In the genomic region with DNA sequence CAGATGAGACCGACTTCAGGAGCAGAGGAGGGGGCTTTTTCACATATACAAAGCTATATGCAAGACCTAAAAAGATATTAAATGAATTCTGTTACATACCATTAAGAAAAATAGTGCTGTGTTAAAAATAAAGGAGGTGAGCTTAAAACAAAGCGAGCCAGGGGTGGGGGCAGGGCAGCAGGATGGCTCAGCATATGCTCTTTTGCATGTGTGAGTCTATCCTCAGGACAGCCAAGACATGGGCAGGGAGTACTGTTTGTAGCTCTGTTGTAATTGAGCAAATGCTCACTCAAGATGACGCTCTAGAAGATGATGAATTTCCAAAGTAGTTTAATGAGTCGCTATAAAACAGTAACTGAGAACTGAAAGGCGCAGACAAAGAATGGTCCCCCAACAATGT, we compare ENCODE assay signal across 20 mouse cellular contexts.
DNase-seq lines count a peak whose midpoint lies in the region; ATAC-seq lines count a peak whose summit lies in the region.
"Had no signal": no experiment of that assay in that cellular context is flagged by ENCODE, and none has a peak within 500 bp of the region (broad histone marks: within the 10 kb centered on the region; RNA-seq: fewer than 3 reads in every experiment).

No protein-coding gene starts in this region.

- H3K27ac ChIP-seq in midbrain, embryonic 10.5 days (replicated peaks), result peak overlapping the region; percentile 14
- H3K27ac ChIP-seq in midbrain, embryonic 14.5 days (replicated peaks; ENCODE audit: low read depth, low read length), result no peak overlapping the region
- H3K27ac ChIP-seq in intestine, embryonic 16.5 days (ENCODE audit: low read length), result no peak overlapping the region
- H3K27ac ChIP-seq: embryonic facial prominence, embryonic 13.5 days; gastrocnemius, adult 2 months; hindbrain, embryonic 10.5 days; hindbrain, embryonic 14.5 days; intestine, embryonic 15.5 days had no signal

- WGBS in midbrain, embryonic 10.5 days, result 90% methylated on average over 5 of the region's 5 CpGs
- 90% methylated on average over 5 of the region's 5 CpGs for WGBS in midbrain, embryonic 14.5 days
- WGBS in intestine, embryonic 16.5 days, result 81% methylated on average over 5 of the region's 5 CpGs

- H3K9me3 ChIP-seq in midbrain, embryonic 10.5 days (replicated peaks), result 0 out of 2 replicates have a peak, but pooled peaks cover 6% of the 10 kb centered on the region
- H3K9me3 ChIP-seq in midbrain, embryonic 14.5 days (ENCODE audit: control insufficient read depth, low read length), result no peaks in the 10 kb centered on the region
- no peaks in the 10 kb centered on the region for H3K9me3 ChIP-seq in intestine, embryonic 16.5 days (ENCODE audit: control insufficient read depth, low read length)
- H3K9me3 ChIP-seq: embryonic facial prominence, embryonic 13.5 days; heart, embryonic 12.5 days; intestine, embryonic 15.5 days had no signal

- H3K9ac ChIP-seq in midbrain, embryonic 14.5 days (replicated peaks; ENCODE audit: low read length), result no peak overlapping the region
- no peak overlapping the region for H3K9ac ChIP-seq in intestine, embryonic 16.5 days (ENCODE audit: low read depth, low read length)
- H3K9ac ChIP-seq: embryonic facial prominence, embryonic 13.5 days; heart, embryonic 12.5 days; hindbrain, embryonic 14.5 days; intestine, embryonic 15.5 days had no signal

- H3K4me1 ChIP-seq in midbrain, embryonic 10.5 days, result peaks cover 21% of the 10 kb centered on the region
- H3K4me1 ChIP-seq in midbrain, embryonic 14.5 days (ENCODE audit: control insufficient read depth, insufficient read depth, low read length), result peaks cover 5% of the 10 kb centered on the region; the same call in 1 of the 2 replicates
- H3K4me1 ChIP-seq in intestine, embryonic 16.5 days (ENCODE audit: control insufficient read depth, insufficient read depth, low read length), result no peaks in the 10 kb centered on the region
- H3K4me1 ChIP-seq: embryonic facial prominence, embryonic 13.5 days; heart, embryonic 12.5 days; intestine, embryonic 15.5 days had no signal

- no peaks in the 10 kb centered on the region for H3K27me3 ChIP-seq in midbrain, embryonic 10.5 days (ENCODE audit: low read depth, poor library complexity, severe bottlenecking)
- H3K27me3 ChIP-seq in midbrain, embryonic 14.5 days (ENCODE audit: control insufficient read depth, insufficient read depth, low read length), result no peaks in the 10 kb centered on the region
- H3K27me3 ChIP-seq in intestine, embryonic 16.5 days (replicated peaks; ENCODE audit: control insufficient read depth, insufficient read depth, low read length), result no peaks in the 10 kb centered on the region
- H3K27me3 ChIP-seq: embryonic facial prominence, embryonic 13.5 days; heart, embryonic 12.5 days; intestine, embryonic 15.5 days; Patski had no signal

- H3K4me2 ChIP-seq in midbrain, embryonic 14.5 days (ENCODE audit: low read length), result no peak overlapping the region
- H3K4me2 ChIP-seq in intestine, embryonic 16.5 days (ENCODE audit: low read depth, low read length), result no peak overlapping the region
- H3K4me2 ChIP-seq: embryonic facial prominence, embryonic 13.5 days; heart, embryonic 12.5 days; hindbrain, embryonic 14.5 days; intestine, embryonic 15.5 days had no signal

- no peak overlapping the region for H3K4me3 ChIP-seq in midbrain, embryonic 10.5 days
- no peak overlapping the region for H3K4me3 ChIP-seq in midbrain, embryonic 14.5 days (replicated peaks; ENCODE audit: low read depth, low read length)
- H3K4me3 ChIP-seq in intestine, embryonic 16.5 days (ENCODE audit: low read length), result no peak overlapping the region
- H3K4me3 ChIP-seq: embryonic facial prominence, embryonic 13.5 days; gastrocnemius, adult 2 months; heart, embryonic 12.5 days; hindbrain, embryonic 10.5 days; intestine, embryonic 15.5 days had no signal

- no peak for ATAC-seq in midbrain, embryonic 14.5 days (ENCODE audit: low FRiP score, low TSS enrichment)
- ATAC-seq in intestine, embryonic 16.5 days, result no peak
- ATAC-seq: activated CD4-positive, CD25-positive, alpha-beta regulatory T cell, adult 4 months; CD4-positive, CD25-positive, alpha-beta regulatory T cell, adult 4 months; intestine, embryonic 15.5 days; Patski had no signal

- H3K36me3 ChIP-seq in midbrain, embryonic 10.5 days, result 0 out of 2 replicates have a peak, but pooled peaks cover 4% of the 10 kb centered on the region
- H3K36me3 ChIP-seq in midbrain, embryonic 14.5 days (ENCODE audit: control insufficient read depth, insufficient read depth, low read length), result no peaks in the 10 kb centered on the region
- no peaks in the 10 kb centered on the region for H3K36me3 ChIP-seq in intestine, embryonic 16.5 days (ENCODE audit: control insufficient read depth, insufficient read depth, low read length)
- H3K36me3 ChIP-seq: embryonic facial prominence, embryonic 13.5 days; heart, embryonic 12.5 days; hindbrain, embryonic 10.5 days; intestine, embryonic 15.5 days had no signal

- DNase-seq in cerebellum, postnatal 36 days, result peak; percentile 22 to 41
- DNase-seq in cerebellum, adult 9-11 months, result no peak
- DNase-seq in layer of hippocampus, adult 11-12 months (ENCODE audit: low spot score), result peak; percentile 14
- no peak for DNase-seq in layer of hippocampus, postnatal 10 days (ENCODE audit: low spot score in 2 of 2)
- no peak for DNase-seq in midbrain, embryonic 10.5 days (ENCODE audit: low spot score)
- no peak for DNase-seq in midbrain, embryonic 14.5 days
- DNase-seq: adrenal gland, postnatal 14 days; cerebellum, adult 8-10 months; gastrocnemius, adult 2 months; gastrocnemius, postnatal 25 days; kidney, adult 2 months had no signal

Comparison
In these comparisons a context has a peak if more than half of its experiments do, and no peak if none do; other contexts are left out.
1. DNase-seq: peak in cerebellum, postnatal 36 days (2 of 2) and layer of hippocampus, adult 11-12 months (single experiment); none in cerebellum, adult 9-11 months (single experiment), layer of hippocampus, postnatal 10 days (0 of 2), midbrain, embryonic 10.5 days (single experiment) and midbrain, embryonic 14.5 days (single experiment).